Mouse (Mus musculus): ENCODE data around the gene Max. TPM values are rescaled to one million over a fixed set of nuclear protein-coding genes. Genes with fewer than 3 reads are reported as not detected.

The Max gene
- total and polyA plus RNA-seq, 3 experiments: 48.2 to 356 (median 164) TPM

- TF ChIP-seq ZC3H11A (IDR thresholded peaks at IDR 0.05; ENCODE audit: low read depth, low read length) (no peak), JUND (IDR thresholded peaks at IDR 0.05; ENCODE audit: low read depth, low read length) (peak; percentile 29; the same call in 1 of the 2 replicates), E2F4 (IDR thresholded peaks at IDR 0.05; ENCODE audit: borderline replicate concordance, low read depth, low read length) (no peak), MAZ (IDR thresholded peaks at IDR 0.05; ENCODE audit: low read depth, low read length) (peak; percentile 24; the same call in 1 of the 2 replicates), POLR2AphosphoS5 (IDR thresholded peaks at IDR 0.05; ENCODE audit: borderline replicate concordance, low read depth, low read length) (no peak), UBTF (IDR thresholded peaks at IDR 0.05; ENCODE audit: borderline replicate concordance, insufficient read depth, low read depth, low read length) (no peak), MAX (IDR thresholded peaks at IDR 0.05; ENCODE audit: low read length) (0 out of 2 replicates have a peak, but pooled peaks have one; percentile 26), NELFE (IDR thresholded peaks at IDR 0.05; ENCODE audit: low read depth, low read length) (no peak), SIN3A (IDR thresholded peaks at IDR 0.05; ENCODE audit: low read length) (peak; percentile 83), POLR2AphosphoS2 (IDR thresholded peaks at IDR 0.05; ENCODE audit: low read length) (no peak; the same call in 1 of the 2 replicates), CTCF (IDR thresholded peaks at IDR 0.05 in 2 of 3, conservative IDR thresholded peaks at IDR 0.05 in 1 of 3; ENCODE audit: control insufficient read depth in 1 of 3, insufficient read depth in 1 of 3, low read depth in 2 of 3, low read length in 3 of 3, poor library complexity in 1 of 3, severe bottlenecking in 1 of 3) (no peak), CHD1 (IDR thresholded peaks at IDR 0.05; ENCODE audit: low read depth, low read length) (no peak), MEF2A (IDR thresholded peaks at IDR 0.05; ENCODE audit: extremely low read depth, insufficient replicate concordance, low read depth, low read length, poor library complexity, severe bottlenecking) (no peak), ZMIZ1 (IDR thresholded peaks at IDR 0.05; ENCODE audit: low read depth, low read length) (no peak)
These were observed 20.5 kb downstream of the Max start (continued) for GRCm38 (mm10) chr12:76941524-76941923.

GRCm38 (mm10) chr12:76938013-76938412 lies 24.0 kb downstream of the Max start:
- Histone ChIP-seq H3K9me3 (replicated peaks; ENCODE audit: insufficient read depth, low read length) (no peaks in the 10 kb centered on the region), H3K9ac (ENCODE audit: control insufficient read depth, low read depth, low read length, poor library complexity, severe bottlenecking) (no peak overlapping the region), H3K27ac (ENCODE audit: control insufficient read depth, low read depth, low read length) (no peak overlapping the region), H3K36me3 (ENCODE audit: control insufficient read depth in 1 of 2, insufficient read depth in 2 of 2, low read length in 2 of 2) (peaks cover 29 to 33% of the 10 kb centered on the region in 2 experiments), H3K4me3 (ENCODE audit: control insufficient read depth in 1 of 2, insufficient read depth in 1 of 2, low read depth in 2 of 2, low read length in 2 of 2) (no peak overlapping the region), H3K4me1 (ENCODE audit: control insufficient read depth in 1 of 2, insufficient read depth in 2 of 2, low read length in 2 of 2) (peaks cover 9 to 26% of the 10 kb centered on the region in 2 experiments), H3K27me3 (ENCODE audit: control insufficient read depth in 1 of 2, insufficient read depth in 2 of 2, low read length in 2 of 2) (no peaks in the 10 kb centered on the region), H3K79me2 (ENCODE audit: control insufficient read depth, insufficient read depth, low read length, poor library complexity) (peaks cover 7% of the 10 kb centered on the region)
- no peak for DNase-seq (ENCODE audit: low read depth, low spot score)
- TF ChIP-seq HCFC1 (IDR thresholded peaks at IDR 0.05; ENCODE audit: low read depth, low read length) (no peak), GABPA (IDR thresholded peaks at IDR 0.05; ENCODE audit: low read depth, low read length) (no peak), MEF2A (IDR thresholded peaks at IDR 0.05; ENCODE audit: extremely low read depth, insufficient replicate concordance, low read depth, low read length, poor library complexity, severe bottlenecking) (no peak), MXI1 (IDR thresholded peaks at IDR 0.05; ENCODE audit: low read depth, low read length) (no peak), KAT2A (conservative IDR thresholded peaks at IDR 0.05; ENCODE audit: low read depth, low read length) (no peak), ZC3H11A (IDR thresholded peaks at IDR 0.05; ENCODE audit: low read depth, low read length) (no peak), BHLHE40 (IDR thresholded peaks at IDR 0.05; ENCODE audit: borderline replicate concordance, low read depth, low read length) (no peak), MAX (IDR thresholded peaks at IDR 0.05; ENCODE audit: low read length) (no peak), UBTF (IDR thresholded peaks at IDR 0.05; ENCODE audit: borderline replicate concordance, insufficient read depth, low read depth, low read length) (no peak), RCOR1 (IDR thresholded peaks at IDR 0.05; ENCODE audit: low read depth, low read length) (no peak), MYC (IDR thresholded peaks at IDR 0.05; ENCODE audit: low read depth, low read length) (no peak), USF1 (IDR thresholded peaks at IDR 0.05; ENCODE audit: low read depth, low read length) (no peak), CHD2 (IDR thresholded peaks at IDR 0.05; ENCODE audit: low read length) (no peak), ZKSCAN1 (IDR thresholded peaks at IDR 0.05; ENCODE audit: low read depth, low read length) (no peak), MYB (IDR thresholded peaks at IDR 0.05; ENCODE audit: low read depth, low read length) (no peak), GATA1 (IDR thresholded peaks at IDR 0.05; ENCODE audit: low read depth, low read length) (no peak), TAL1 (IDR thresholded peaks at IDR 0.05; ENCODE audit: low read length) (no peak), SMC3 (IDR thresholded peaks at IDR 0.05; ENCODE audit: low read depth, low read length) (no peak), NELFE (IDR thresholded peaks at IDR 0.05; ENCODE audit: low read depth, low read length) (no peak), RAD21 (IDR thresholded peaks at IDR 0.05; ENCODE audit: low read depth, low read length) (no peak)

All from MEL (cell line).